Mouse (Mus musculus) heart, embryonic 12.5 days (tissue): ENCODE data around the gene Dpy19l1. TPM values are rescaled to one million over a fixed set of nuclear protein-coding genes. Genes with fewer than 3 reads are reported as not detected.

Source experiments
- ATAC-seq: fragments of 200-750 bp; cut with Nextera tagmentation; 2 replicates; pipeline ENCODE4 v1.8.0; 2017; ENCODE audit warnings: moderate TSS enrichment, moderate library complexity; ENCODE audit not compliant: insufficient number of reproducible peaks, low FRiP score
- H3K27ac ChIP-seq: fragments of 300-500 bp; sonication (generic); 2 replicates; pipeline ENCODE4 v1.5.1; 2016; ENCODE audit warnings: mild to moderate bottlenecking, moderate library complexity; ENCODE audit not compliant: poor library complexity, severe bottlenecking
- H3K27me3 ChIP-seq: fragments of 300-500 bp; sonication (generic); replicated peaks from 2 replicates; pipeline ENCODE4 v1.6.1; 2016; ENCODE audit warnings: mild to moderate bottlenecking, moderate library complexity
- H3K36me3 ChIP-seq: fragments of 300-500 bp; sonication (generic); 2 replicates; pipeline ENCODE4 v1.6.1; 2016; ENCODE audit warnings: mild to moderate bottlenecking, moderate library complexity
- H3K4me1 ChIP-seq: fragments of 300-500 bp; sonication (generic); replicated peaks from 2 replicates; pipeline ENCODE4 v1.6.1; 2016; ENCODE audit warnings: mild to moderate bottlenecking
- H3K4me2 ChIP-seq: fragments of 300-500 bp; sonication (generic); 2 replicates; pipeline ENCODE4 v1.6.1; 2016; ENCODE audit warnings: mild to moderate bottlenecking, moderate library complexity
- H3K4me3 ChIP-seq: fragments of 300-500 bp; sonication (generic); 2 replicates; pipeline ENCODE4 v1.5.1; 2016; ENCODE audit warnings: mild to moderate bottlenecking
- H3K9ac ChIP-seq: fragments of 300-500 bp; sonication (generic); 2 replicates; pipeline ENCODE4 v1.6.1; 2016; ENCODE audit warnings: mild to moderate bottlenecking, moderate library complexity
- H3K9me3 ChIP-seq: fragments of 300-500 bp; sonication (generic); replicated peaks from 2 replicates; pipeline ENCODE4 v1.6.1; 2016; ENCODE audit warnings: mild to moderate bottlenecking, moderate library complexity
- WGBS: fragments of 180-500 bp; shearing (Covaris S2); methylation state at CpG from one replicate; pipeline ENCODE4 v1.1.7; 2016; 5-methylcytosine and 5-hydroxymethylcytosine counted together
- polyA plus RNA-seq: library from polyadenylated mRNA; unstranded; fragments of >200 nt; fragmentation: Nextera tagmentation; extraction: Ambion mirVana; gene quantifications from 2 replicates; pipeline ENCODE4 v1.2.1, GENCODE M21; 2016

The Dpy19l1 gene
- polyA plus RNA-seq, 1 experiment from 2014 or later, result 15.8 TPM

DNA sequence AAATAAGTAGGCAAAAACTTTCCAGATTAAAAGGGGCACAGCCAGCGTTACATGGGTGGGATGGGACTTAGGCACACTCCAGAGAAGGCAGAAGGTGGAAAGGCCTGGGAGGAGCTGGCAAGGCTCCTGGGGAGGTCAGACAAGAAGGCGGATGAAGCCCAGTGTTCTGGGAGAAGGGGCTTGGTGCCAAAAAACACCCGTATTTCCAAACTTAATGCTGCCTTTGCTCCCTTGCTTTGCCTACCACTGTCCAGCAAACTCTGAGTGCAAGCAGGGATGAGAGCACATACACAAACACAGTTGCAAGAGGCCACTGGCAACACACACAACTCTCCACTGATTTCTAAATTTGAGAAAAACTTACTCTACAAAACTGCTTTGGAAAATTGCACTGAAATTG is 81.7 kb downstream of the Dpy19l1 start:
- Histone ChIP-seq H3K4me3 (no peak overlapping the region), H3K4me1 (no peaks in the 10 kb centered on the region), H3K27ac (no peak overlapping the region), H3K27me3 (no peaks in the 10 kb centered on the region), H3K36me3 (peaks cover 30% of the 10 kb centered on the region), H3K4me2 (no peak overlapping the region), H3K9me3 (no peaks in the 10 kb centered on the region), H3K9ac (no peak overlapping the region)
- 82% methylated on average over 3 of the region's 3 CpGs for WGBS
- ATAC-seq, result no peak

DNA sequence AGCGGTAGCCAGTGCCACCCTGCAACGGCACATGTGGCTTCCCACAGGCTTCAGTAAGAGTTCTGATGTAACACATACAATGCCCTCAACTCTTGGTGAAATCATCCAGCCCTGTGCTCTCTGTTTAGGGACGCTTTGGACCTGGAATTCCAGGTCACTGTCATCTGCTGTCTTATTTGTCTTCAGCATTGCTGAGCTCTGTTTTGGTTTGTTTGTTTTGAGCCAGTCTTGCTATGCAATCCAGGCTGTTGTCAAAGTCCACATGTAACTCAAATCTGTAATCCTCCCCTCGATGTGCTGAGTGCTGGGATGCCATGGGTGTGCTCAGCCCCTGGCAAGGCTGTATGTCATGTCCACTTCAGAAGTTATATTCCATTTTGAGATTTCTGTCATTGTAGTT is 82.8 kb downstream of the Dpy19l1 start:
- H3K4me3 ChIP-seq, result no peak overlapping the region
- H3K27ac ChIP-seq, result no peak overlapping the region
- H3K4me1 ChIP-seq, result peaks cover under 1% of the 10 kb centered on the region; the same call in 1 of the 2 replicates
- H3K36me3 ChIP-seq, result peaks cover 30% of the 10 kb centered on the region
- H3K4me2 ChIP-seq, result no peak overlapping the region
- H3K9ac ChIP-seq, result no peak overlapping the region
- no peaks in the 10 kb centered on the region for H3K9me3 ChIP-seq
- no peak for ATAC-seq
- no peaks in the 10 kb centered on the region for H3K27me3 ChIP-seq
- WGBS, result 91% methylated on average over 4 of the region's 4 CpGs

DNA sequence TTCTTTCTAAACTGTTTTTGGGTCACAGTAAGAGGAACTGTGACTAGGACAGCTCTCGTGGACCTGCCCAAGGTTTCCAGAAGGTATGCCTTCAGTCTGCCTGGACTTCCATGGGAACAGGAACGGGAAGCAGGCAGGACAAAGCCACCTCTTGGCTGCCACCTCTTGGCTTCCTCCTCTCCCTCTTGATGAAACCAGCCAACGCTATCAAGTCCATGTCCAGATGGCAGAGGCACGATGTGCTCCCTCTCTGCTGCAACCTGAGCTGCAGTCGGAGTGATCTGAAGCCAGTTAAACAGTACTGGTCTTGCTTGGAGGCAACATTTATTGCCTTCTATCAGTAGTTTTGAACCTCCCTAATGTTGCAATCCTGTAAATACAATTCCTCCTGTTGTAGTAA is 84.7 kb downstream of the Dpy19l1 start:
- no peak for ATAC-seq
- Histone ChIP-seq H3K4me3 (no peak overlapping the region), H3K4me1 (peaks cover 11% of the 10 kb centered on the region), H3K36me3 (peaks cover 32% of the 10 kb centered on the region), H3K27ac (no peak overlapping the region), H3K4me2 (no peak overlapping the region), H3K9me3 (no peaks in the 10 kb centered on the region), H3K9ac (no peak overlapping the region), H3K27me3 (no peaks in the 10 kb centered on the region)
- WGBS, result 91% methylated on average over 5 of the region's 5 CpGs

DNA sequence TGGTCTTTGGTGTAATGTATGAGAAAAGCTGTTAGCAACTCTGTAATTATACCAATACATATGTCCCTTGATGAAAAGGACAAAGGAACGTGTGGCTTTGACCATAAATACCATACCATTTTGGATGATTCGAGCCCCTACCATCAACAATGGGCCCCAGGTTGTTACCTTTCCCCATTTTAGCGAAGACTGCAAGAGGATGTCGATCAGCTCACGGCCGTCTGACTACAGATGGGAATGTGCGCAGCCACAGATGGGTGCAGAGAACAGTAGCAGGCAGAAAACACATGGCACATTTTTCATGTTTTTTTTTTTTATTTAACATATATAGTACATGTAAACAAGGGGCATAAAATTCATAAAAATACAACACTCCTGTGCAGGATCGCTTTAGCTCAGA is 91.5 kb downstream of the Dpy19l1 start:
- Histone ChIP-seq H3K4me2 (no peak overlapping the region), H3K4me1 (peaks cover 11% of the 10 kb centered on the region), H3K9ac (no peak overlapping the region), H3K27me3 (no peaks in the 10 kb centered on the region), H3K4me3 (no peak overlapping the region), H3K27ac (no peak overlapping the region), H3K36me3 (peaks cover 12% of the 10 kb centered on the region), H3K9me3 (no peaks in the 10 kb centered on the region)
- WGBS, result 91% methylated on average over 8 of the region's 8 CpGs
- ATAC-seq, result no peak

DNA sequence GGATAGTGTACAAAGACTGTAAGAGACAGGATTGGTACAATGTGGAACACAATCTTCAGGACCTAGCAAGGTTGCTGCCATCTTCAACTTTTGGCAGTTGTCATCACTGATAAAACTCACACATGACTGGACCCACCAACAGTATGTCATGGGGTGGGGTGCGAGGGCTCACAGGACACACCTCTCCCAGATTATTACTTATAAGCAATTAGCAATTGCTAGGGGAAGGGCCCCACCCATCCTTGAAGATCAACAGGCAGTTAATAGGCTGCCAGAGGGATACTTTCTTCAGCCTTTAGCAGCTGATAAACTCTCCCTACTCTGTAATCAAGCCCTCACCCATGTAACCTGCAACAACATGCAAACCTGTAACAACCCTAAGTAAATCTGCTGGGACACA is 92.5 kb downstream of the Dpy19l1 start:
- Histone ChIP-seq H3K4me3 (no peak overlapping the region), H3K36me3 (peaks cover 12% of the 10 kb centered on the region), H3K9me3 (no peaks in the 10 kb centered on the region), H3K9ac (no peak overlapping the region), H3K27ac (no peak overlapping the region), H3K4me1 (peaks cover 11% of the 10 kb centered on the region), H3K27me3 (no peaks in the 10 kb centered on the region), H3K4me2 (no peak overlapping the region)
- ATAC-seq, result no peak
- 82% methylated on average over 1 of the region's 1 CpGs for WGBS

DNA sequence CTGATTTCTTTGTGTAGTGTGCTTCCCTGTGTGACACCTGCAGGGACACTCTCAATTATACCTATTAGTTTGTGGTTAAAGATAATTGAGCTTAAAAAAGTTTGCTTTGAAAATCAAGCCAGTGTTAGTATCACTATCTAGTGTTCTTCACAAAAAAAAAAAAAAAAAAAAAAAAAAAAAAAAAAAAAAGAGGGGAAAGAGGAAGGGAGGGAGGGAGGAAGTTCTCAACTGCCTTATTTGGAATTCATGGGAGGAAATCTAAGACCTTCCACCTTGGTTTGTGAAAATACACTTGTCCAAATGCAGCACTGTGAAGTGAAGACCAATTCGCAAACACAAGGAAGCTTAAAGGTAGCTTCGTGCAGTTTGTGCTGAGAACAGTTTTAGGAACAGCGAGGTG is 94.9 kb downstream of the Dpy19l1 start:
- 60% methylated on average over 3 of the region's 3 CpGs for whole genome bisulfite sequencing
- Histone ChIP-seq H3K4me3 (no peak overlapping the region), H3K27me3 (no peaks in the 10 kb centered on the region), H3K9me3 (no peaks in the 10 kb centered on the region), H3K4me1 (no peaks in the 10 kb centered on the region), H3K36me3 (peaks cover 5% of the 10 kb centered on the region; the same call in 1 of the 2 replicates), H3K9ac (no peak overlapping the region), H3K4me2 (no peak overlapping the region), H3K27ac (no peak overlapping the region)
- no peak for ATAC-seq

DNA sequence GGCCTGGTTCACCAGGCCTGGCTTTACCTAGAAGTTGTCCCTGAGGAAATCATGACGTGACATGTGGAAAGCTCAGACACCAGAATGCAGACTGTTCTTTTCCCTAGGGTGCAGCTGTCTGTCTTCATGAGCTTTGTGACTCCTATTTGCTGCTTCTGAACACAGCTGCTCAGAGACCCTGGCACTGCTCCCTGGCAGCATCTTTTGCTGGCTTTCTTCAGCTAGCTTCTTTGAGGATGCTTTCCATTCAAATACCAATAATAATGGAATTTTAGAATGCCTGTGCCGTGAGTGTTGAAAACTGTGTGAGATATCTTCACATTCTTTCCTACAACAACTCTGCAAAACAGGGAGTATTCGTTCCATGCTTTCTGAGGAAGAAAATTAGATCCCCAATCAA is 108.8 kb downstream of the Dpy19l1 start:
- WGBS, result 38% methylated on average over 3 of the region's 3 CpGs
- no peaks in the 10 kb centered on the region for H3K4me1 ChIP-seq
- no peak for ATAC-seq
- no peaks in the 10 kb centered on the region for H3K27me3 ChIP-seq
- no peak overlapping the region for H3K4me2 ChIP-seq
- no peaks in the 10 kb centered on the region for H3K36me3 ChIP-seq
- no peak overlapping the region for H3K4me3 ChIP-seq
- H3K27ac ChIP-seq, result no peak overlapping the region
- 0 out of 2 replicates have a peak, but pooled peaks cover 5% of the 10 kb centered on the region for H3K9me3 ChIP-seq
- H3K9ac ChIP-seq, result no peak overlapping the region

DNA sequence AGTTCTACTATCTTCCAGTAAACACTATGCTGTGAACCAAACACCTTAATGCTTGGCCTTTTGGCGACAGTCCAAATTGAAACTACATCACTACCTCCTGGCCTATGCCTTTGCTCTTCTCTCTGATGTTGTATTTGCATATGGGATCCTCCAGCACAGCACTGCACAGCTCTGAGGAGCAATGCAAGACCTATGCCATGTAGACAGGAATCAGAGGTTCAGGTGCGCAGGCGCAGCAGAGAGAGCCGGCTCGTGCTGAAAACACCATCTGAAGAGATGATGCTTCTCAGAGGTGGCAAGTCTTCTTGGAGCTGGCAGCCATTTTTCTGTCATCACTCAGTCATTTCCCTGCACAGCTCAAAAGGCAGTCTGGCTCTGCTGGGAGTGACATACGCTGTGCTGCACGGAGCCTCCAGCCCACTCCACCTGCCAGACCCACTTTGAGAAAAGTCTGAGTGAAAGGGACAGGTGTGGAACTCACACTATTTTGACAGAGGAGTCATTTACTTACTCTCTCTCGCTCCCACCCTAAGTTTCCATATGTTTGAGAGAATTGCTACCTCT is 112.1 kb downstream of the Dpy19l1 start:
- Histone ChIP-seq H3K27me3 (no peaks in the 10 kb centered on the region), H3K9me3 (no peaks in the 10 kb centered on the region), H3K27ac (no peak overlapping the region), H3K4me2 (no peak overlapping the region), H3K4me1 (no peaks in the 10 kb centered on the region), H3K9ac (no peak overlapping the region), H3K4me3 (no peak overlapping the region), H3K36me3 (no peaks in the 10 kb centered on the region)
- no peak for ATAC-seq
- WGBS, result 78% methylated on average over 8 of the region's 8 CpGs

DNA sequence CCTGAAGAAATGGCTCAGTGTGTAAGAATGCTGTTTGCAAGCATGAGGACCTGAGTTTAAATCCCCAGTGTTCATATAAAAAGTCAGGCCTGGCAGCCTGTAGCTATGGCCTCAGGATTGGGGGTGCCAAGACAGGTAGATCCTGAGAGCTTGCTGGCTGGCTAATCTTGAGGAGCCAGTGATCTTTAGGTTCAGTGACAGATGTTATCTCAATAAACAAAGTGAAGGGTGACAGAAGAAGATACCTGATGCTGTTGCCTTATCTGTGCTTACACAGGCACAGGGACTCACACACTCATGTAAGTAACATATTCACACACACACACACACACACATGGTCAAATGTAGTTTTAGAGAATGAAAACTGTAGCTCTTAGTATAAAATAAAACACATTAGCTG is 115.7 kb downstream of the Dpy19l1 start:
- Histone ChIP-seq H3K9ac (no peak overlapping the region), H3K4me1 (no peaks in the 10 kb centered on the region), H3K27me3 (no peaks in the 10 kb centered on the region), H3K36me3 (no peaks in the 10 kb centered on the region), H3K9me3 (no peaks in the 10 kb centered on the region), H3K4me3 (no peak overlapping the region), H3K4me2 (no peak overlapping the region), H3K27ac (no peak overlapping the region)
- no peak for ATAC-seq

DNA sequence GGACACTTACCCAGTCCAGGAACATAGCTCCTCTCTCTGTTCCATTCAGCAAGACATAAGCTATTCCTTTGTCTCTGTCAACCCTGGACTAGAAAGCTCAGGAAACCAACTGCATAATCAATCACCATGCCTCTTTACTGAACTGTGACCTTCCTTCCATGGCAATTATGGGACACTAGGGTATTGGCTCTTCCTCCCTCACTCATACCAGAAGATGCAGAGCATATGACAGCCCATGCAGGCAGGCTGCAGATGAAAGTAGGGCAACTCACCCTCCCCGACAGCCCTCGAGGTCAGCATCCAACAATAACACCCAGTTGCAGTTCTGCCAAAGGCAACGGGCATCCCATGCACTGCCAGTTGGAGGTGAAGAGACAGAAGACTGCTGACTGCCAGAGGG is 123.6 kb downstream of the Dpy19l1 start:
- H3K4me3 ChIP-seq, result no peak overlapping the region
- no peak overlapping the region for H3K9ac ChIP-seq
- H3K27me3 ChIP-seq, result no peaks in the 10 kb centered on the region
- no peak overlapping the region for H3K4me2 ChIP-seq
- H3K36me3 ChIP-seq, result no peaks in the 10 kb centered on the region
- WGBS, result 78% methylated on average over 3 of the region's 3 CpGs
- ATAC-seq, result no peak
- H3K9me3 ChIP-seq, result no peaks in the 10 kb centered on the region
- H3K4me1 ChIP-seq, result 0 out of 2 replicates have a peak, but pooled peaks cover 4% of the 10 kb centered on the region
- H3K27ac ChIP-seq, result no peak overlapping the region

DNA sequence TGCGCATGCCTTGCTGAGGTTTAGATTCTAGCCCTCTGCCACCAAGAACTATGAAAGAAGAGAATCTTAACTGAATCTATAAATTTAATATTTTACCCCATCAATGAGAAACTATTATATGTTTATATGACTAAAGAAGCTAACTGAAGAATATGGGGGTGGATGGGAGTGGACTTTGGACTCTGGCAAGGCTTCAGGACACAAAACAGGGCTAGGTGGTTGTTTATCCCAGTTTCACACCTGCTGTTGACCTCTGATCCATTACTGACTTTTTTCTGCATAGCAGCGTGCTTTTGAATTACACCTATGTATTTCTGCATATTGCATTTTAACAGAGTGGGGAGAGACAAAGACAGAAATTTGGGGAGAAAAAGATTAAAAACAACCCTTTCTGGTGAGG is 124.1 kb downstream of the Dpy19l1 start:
- Histone ChIP-seq H3K4me2 (no peak overlapping the region), H3K4me1 (0 out of 2 replicates have a peak, but pooled peaks cover 4% of the 10 kb centered on the region), H3K27me3 (no peaks in the 10 kb centered on the region), H3K27ac (no peak overlapping the region), H3K9ac (no peak overlapping the region), H3K9me3 (no peaks in the 10 kb centered on the region), H3K4me3 (no peak overlapping the region), H3K36me3 (no peaks in the 10 kb centered on the region)
- no peak for ATAC-seq
- 85% methylated on average over 2 of the region's 2 CpGs for WGBS
